Mouse (Mus musculus): ENCODE results near the gene Hoxc6. TPM values are rescaled to one million over a fixed set of nuclear protein-coding genes. Genes with fewer than 3 reads are reported as not detected.

Hoxc6 gene
- total RNA-seq (2021), result 10 to 100 TPM; 25.1 to 35.7 TPM
- long read RNA-seq, experiment 1, transcript Hoxc6-201 (2 exons, 1,581 nt), result major isoform, 5 of 8 reads
- long read RNA-seq, experiment 1, partial matches to known transcripts, result 3 of 8 reads
- long read RNA-seq, experiment 1, other reads (novel, unspliced or antisense), result 0 of 8 reads
- long read RNA-seq, experiment 2, transcript Hoxc6-201 (2 exons, 1,581 nt), result major isoform, 5 of 10 reads
- long read RNA-seq, experiment 2, partial matches to known transcripts, result 3 of 10 reads
- long read RNA-seq, experiment 2, other reads (novel, unspliced or antisense), result 1 of 10 reads

DNA sequence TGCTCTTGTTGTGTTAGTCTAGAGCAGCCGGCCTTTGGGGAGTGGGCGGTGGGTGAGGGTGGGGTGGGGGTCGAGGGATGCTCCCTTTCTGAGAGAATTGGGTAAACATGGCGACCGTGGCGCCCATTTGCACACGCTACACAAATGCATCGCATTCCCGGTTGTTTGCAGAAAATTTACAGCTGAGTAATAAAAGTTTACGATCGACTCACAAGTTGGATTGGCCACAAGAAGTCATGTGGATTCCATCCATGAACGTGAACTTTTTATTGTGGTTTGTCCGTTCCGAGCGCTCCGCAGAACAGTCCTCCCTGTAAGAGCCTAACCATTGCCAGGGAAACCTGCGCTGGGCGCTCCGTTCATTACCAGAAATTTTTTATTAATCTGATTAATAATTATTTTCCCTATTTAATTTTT is at the start of gene Hoxc6:
Gene Hoxc6, plus strand, starts transcription at position 319 of the 417 bp plus-strand sequence.
- peak; percentile 64 for DNase-seq

DNA sequence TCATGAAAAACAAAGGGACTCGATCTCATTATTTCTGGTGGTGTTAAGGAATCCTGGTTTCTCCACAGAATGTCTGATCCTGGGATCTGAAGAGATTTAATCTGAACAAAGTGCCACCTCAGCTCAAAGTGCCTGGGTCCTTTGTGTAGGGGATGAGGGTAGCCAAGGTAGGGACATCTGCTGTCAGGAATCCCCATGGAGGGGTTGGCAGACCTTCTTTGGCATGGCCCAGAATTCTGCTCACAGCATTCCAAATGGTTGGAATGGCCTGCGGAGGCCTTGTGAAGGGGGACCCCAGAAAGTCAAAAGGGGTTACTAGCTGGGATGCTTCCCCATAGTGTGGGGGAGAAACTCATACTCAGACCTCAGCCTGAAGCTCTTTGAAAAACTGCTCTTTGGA is 49.2 kb upstream of the Hoxc6 start:
- DNase-seq, result no peak

DNA sequence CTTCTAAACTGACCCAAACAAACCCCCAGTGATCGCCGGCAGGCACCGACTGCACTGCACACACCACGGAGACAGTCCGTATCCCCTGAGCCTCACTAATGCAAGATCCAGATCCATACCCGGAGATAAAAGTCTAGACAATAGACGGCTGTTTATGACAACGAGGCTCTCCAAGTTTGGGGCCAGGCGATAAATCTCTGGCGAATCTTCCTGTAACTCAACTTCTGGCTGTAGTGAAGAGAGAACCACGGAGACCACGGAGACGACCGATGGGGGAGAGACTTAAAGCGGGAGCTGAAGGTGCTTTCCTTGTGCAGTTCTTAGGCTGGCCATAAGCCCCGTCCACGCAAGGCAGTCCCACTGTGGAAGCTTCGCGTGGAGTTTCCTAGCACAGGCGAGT is 48.4 kb upstream of the Hoxc6 start:
- no peak for DNase-seq

DNA sequence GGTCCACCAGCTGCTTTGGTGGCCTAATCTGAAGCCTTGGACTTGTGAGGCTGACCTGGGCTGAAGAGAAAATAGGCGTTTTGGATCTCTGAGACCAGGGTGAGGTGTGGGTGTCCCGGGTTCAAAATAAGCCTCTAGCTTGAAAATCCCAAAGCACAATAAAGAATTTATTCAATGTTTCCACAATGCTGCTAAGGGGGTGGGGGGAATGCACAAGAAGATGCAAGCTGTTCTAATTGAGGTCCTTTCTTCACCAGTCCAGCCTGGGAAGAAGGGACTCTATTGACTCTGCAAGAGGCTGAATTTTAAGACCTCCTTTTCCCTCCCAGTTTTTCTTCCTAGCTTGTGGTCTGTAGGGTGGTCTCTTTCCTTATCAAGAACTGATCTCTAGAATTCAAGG is 47.2 kb upstream of the Hoxc6 start:
- DNase-seq, result no peak

DNA sequence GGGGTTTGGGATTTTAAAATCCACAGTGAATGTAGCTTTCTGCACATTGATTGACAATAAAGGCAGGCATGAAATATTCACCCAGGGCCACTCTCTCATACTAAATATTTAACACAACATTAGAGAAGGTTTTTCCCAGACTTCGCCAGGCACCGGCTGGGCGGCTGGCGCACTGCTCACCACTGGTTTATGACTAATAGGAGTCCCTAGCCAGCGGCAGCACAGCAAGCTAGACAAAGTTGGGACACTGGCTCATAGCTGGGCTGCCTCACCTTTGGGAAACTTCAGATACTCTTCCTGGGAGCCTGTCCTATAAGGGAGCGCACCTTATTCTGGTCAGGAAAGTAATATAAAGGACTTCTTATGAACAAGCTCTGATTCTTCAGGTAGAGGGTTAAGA is 44.5 kb upstream of the Hoxc6 start:
- DNase-seq, result no peak

DNA sequence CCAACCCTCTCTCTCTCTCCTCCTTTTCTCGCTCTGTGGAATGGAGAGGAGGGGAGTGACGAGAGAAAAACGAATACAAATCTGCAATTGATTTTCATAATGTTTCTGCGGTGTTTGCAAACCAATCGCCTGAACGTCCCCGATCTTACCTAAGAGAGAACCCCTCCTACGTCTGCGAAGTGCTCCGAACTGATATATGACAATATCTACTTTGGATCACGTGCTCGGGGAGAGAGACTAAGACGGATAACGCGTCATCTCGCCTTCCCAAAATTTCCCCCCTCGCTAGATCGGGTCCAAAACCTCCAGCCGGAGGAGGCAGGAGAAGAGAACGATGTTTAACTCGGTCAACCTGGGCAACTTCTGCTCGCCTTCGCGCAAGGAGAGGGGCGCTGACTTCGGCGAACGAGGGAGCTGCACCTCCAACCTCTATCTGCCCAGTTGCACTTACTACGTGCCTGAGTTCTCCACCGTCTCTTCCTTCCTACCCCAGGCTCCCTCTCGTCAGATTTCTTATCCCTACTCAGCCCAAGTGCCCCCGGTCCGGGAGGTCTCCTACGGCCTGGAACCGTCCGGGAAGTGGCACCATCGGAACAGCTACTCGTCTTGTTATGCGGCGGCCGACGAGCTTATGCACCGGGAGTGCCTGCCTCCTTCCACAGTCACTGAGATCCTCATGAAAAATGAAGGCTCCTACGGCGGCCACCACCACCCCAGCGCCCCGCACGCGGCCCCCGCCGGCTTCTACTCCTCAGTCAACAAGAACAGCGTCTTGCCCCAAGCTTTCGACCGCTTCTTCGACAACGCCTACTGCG is 43.7 kb upstream of the Hoxc6 start, which contains the start of gene Hoxc11:
Gene Hoxc11, plus strand, starts transcription at position 236 of the 815 bp plus-strand sequence.
- DNase-seq, result no peak

DNA sequence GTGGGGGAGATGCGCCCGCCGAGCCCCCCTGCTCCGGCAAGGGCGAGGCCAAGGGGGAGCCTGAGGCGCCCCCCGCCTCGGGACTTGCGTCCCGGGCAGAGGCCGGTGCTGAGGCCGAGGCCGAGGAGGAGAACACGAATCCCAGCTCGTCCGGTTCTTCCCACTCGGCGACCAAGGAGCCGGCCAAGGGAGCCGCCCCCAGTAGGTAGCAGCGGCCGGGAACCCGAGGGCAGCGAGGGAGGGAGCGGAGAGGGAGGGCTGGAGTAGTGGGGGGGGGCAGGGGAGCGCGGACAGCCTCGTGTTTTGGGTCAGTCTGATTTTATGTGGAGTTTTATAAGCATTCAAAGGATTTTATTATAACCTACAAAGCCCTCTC is 43.1 kb upstream of the Hoxc6 start:
- no peak for DNase-seq

DNA sequence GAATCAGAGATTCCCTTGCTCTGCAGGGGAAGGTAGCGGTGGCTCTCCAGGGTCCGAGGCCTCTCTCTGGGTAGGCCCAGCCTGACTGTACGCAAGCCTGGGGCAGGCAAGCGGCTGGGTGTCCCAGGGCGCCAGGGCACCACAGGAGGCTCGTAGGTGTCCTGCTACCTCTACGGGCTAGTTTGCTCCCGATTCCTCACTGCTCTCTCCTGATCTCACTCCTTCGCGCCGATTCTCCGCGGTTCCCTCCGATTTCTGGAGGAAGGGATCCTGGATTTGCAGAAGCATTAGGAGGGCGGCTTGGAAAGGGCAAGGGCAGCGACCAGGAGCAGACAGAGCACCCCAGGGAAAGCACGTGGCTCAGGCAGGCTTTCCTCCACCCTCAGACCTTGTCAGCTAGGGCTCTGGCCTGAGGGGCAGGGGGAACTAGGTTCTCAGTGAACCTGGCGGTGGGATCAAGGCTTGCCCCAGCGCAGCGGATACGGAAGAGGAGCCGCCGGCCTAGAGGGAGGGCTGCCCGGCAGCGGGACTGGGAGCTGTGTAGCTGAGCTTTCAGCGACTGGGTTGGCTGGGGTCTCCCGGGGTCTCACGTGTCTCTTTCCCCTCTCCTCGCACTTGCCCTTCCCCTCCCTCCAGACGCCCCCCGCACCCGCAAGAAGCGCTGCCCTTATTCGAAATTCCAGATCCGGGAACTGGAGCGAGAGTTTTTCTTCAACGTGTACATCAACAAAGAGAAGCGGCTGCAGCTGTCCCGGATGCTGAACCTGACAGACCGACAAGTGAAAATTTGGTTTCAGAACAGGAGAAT is 42.0 kb upstream of the Hoxc6 start:
- no peak for DNase-seq

DNA sequence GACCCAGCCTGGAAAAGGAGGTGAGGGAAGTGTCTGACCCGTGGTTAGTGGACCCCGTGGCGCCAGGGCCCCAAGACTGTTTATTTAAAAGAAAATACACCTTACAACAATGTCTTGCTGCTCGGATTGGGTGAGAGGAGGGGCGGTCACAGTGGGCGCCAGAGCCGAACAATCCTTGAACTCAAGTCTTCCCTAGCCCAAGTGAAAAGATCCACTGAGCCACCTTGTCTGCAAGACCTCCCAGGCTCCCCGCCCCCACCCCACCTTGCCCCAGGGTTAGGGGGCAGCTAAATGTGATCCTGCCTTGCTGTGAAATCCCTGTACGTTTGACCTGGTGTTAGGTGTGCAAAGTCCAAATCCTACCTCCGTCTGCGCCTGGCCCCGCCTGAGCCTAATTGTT is 41.2 kb upstream of the Hoxc6 start:
- DNase-seq, result no peak

DNA sequence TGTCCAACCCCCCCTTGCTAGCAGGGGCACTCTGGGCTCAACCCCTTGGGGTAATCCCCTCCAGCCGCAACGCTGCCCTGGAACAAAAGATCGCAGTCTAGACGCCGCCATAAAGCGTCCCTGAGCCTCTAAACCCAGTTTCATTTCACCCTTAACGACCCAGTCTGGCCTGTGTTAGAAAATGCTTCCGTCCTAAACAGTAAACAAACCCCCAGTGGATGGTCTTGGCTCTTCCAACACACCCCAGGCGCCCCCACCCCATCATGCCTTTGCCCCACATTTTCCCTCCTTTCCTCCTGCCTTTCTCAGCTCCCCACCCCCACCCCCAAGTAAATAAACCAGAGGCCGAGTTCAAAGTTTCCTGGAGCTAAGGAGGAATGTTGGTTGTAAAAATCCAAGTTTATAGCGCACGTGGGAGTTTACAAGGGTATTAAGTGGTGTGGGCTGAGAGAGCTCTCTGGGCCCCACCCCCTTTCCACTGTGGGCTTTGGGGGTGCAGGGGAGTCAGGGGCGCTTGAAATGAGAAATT is 38.3 kb upstream of the Hoxc6 start:
- DNase-seq, result no peak

DNA sequence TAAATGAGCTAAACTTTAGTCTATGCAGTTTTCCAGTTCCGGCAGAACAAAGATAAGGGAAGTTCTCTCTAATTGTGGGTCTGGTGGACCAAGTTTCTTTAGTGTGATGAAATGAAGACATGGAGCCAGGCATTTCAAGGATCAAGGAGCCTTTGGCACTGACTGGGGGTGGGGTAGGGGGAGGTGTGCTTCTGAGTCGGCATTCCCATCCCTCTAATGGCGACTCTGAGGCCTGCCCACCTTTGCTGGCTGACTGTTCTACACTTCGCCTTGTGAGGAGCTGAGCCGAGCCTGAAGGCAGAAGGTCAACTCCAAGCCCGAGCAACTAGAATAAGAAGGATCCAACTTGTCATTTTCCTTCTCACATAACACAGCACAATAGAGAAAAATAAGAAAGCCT is 36.3 kb upstream of the Hoxc6 start:
- DNase-seq, result no peak

DNA sequence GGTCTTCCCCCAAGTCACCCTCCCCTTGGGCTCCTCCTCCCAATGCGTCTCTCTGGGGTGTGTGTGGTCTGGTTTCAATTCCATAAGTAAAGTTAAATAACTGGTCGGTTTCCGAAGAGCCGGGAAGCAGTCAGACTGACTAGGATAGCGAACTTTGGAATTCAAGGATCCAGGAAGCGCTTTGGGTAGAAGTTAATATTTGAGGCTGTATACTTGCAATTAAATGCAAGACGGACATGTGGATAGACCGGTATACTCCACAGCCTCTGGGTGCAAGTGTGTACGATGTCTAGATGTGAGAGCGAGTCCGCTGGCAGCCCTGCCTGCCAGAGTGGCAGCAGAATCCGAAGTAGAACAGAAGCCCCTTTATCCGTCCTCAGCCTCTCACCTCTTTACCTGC is 35.6 kb upstream of the Hoxc6 start:
- DNase-seq, result no peak

DNA sequence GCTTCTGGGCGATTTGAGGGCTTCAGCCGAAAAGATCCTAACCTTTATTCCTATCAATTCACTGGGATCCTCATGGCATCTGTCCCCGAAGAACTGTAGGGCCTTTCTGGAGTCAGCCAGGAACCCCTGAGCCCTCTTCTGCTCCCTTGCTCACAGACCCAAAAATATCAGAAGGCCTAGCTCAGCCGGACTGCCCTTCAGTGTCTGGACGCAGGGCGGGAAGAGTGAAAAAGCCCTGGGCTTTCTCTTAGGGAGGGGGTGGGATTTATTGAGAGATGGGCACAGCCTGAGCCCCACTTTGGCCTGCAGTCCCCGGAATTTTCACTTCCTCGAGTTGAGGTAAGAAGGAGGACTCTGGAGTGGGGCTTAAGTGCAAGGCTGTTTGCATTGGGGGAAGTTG is 34.8 kb upstream of the Hoxc6 start:
- DNase-seq, result no peak

DNA sequence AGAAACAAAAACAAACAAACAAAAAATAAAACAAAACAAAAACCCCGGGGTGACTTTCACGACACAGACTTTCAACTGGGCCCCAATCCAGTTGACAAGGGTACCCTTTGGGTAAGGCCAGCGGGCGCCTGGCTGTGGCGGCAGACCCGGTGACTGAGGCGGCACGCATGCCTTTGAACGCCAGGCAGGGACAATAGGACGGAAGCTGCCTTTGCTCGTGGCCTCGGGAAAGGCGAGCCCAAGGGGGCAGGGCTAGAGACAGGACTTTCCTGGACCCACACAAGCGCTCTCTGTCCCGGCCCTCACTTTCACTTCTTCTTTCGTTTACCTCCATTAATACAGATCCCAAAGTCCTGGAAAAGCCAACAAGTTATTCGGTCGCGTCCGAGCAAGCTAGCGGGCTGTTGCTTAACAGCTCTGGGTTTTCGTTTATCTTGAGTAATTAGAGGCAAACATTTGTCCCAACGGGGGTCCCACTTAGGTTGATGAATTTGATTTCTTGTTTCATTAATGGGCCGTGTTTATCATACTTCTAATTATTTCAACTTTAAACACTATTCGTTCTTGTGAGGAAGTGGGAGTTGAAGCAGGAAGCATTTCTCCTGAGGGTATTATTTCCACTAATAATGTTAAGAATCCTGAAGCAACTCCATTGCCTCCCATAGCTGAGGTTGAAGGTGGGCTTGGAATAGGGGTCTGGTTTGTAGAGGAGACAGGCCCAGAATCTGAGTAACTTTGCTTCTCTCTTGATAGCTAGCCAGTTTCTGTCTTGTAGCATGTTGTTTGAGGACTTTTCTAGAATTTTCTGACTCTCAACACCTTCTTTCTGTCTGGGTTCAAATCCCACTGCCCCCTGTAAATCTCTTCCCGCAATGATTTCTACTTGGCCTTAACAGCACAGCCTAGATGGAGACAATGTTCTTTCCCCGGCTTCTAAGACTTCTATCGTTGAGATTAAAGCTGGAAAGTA is 34.1 kb upstream of the Hoxc6 start:
- DNase-seq, result no peak

DNA sequence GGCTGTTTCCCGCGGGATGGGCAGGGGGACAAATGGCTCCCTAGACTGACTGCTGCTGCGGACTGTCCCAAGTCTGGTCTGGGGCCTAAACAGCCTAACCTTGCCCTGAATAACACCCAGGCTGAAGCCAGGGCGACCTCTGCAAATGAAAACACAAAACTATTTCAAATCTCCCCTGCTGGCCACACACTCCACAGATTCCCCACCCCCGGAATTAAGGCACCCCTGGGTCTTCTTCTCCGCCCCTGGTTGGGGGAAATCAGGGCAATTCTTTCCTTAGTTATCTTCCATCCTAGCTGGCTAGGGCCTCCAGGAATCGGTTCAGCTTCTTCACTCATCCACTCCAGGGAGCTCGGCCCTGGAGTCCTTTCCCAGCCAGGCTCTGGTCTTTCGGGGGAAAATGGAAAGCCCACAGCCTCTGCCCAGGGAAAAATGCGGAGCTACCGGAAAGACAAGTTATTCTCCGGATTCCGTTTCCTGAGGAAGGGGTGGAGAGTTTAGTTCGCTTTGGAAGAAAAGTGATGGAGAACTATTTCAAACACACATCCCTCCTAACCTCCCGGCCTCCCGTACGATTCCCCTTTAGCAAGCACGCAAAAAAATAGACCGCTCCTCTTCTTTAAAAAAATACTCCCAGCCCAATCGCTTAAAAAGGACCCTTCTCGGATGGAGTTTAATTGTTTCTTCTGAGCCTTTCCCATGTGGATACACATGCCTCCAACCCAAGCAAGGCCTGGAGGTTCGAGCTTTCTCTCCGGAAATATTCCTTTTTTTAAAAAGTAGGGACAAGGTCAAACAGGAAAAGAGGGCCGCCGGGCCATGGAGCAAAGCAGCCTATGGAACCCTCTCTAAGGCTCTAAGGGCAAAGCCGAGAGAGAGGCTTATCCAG is 32.8 kb upstream of the Hoxc6 start:
- DNase-seq, result no peak

DNA sequence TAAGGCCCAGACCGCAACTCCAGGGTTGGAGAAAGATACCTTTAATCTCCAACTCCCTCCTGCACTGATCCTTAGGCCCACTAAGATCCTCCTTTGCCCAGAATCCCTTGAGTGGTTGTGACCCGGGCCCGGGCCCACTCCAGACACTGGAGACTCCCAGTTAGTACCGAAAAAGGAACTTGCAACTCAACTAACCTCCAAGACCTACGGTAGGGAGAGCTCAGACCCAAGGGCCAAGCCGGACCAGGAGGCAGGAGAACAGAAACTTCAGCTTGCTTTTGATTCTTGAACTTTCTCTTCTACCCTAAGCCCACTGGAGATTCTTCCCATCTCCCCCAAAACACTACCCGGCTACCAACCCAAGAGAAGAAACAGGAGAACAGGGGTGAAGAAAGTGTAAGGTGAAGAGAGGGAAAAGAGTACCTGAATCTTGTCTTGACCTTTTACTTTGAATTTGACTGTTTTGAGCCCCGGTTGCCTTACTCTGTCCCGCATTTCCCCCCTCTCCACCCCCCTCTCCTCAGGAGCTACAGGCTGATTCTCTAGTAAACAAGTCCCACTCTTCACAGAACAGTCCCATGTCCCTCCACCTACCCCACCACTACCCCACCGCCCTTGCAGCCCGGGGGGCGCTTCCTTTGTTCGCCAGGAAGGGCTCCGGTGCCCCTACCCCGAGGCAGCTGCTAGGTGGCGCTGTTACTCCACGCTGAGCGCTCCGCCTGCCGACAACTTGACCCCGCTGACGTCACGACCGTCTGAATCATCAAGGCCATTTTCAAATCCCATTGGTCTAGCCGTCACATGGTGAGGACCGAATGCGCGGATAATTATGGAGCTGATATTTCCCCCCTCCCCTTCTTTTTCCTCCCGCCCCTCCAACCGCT is 31.9 kb upstream of the Hoxc6 start:
- DNase-seq, result peak; percentile 90

DNA sequence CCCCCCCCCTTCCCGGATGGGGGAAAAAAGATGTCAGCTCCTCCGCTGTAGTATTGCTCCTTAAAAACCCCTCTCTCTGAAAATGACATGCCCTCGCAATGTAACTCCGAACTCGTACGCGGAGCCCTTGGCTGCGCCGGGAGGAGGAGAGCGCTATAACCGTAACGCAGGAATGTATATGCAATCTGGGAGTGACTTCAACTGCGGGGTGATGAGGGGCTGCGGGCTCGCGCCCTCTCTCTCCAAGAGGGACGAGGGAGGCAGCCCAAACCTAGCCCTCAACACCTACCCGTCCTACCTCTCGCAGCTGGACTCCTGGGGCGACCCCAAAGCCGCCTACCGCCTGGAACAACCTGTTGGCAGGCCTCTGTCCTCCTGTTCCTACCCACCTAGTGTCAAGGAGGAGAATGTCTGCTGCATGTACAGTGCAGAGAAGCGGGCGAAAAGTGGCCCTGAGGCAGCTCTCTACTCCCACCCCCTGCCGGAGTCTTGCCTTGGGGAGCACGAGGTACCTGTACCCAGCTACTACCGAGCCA is 31.2 kb upstream of the Hoxc6 start, which contains the start of gene Hoxc10:
Gene Hoxc10, plus strand, starts transcription at position 21 of the 536 bp plus-strand sequence.
- no peak for DNase-seq

DNA sequence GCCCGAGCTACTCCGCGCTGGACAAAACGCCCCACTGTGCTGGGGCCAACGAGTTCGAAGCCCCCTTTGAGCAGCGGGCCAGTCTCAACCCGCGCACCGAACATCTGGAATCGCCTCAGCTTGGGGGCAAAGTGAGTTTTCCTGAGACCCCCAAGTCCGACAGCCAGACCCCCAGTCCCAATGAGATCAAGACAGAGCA is 30.8 kb upstream of the Hoxc6 start, which contains the start of gene Hoxc5:
Gene Hoxc5, plus strand, starts transcription at position 132 of the 199 bp plus-strand sequence.
- no peak for DNase-seq

Measured in adrenal gland, postnatal 10 days (tissue).